Mouse (Mus musculus) small intestine, adult 2 months (tissue): ENCODE data around the gene Ncapg. TPM values are rescaled to one million over a fixed set of nuclear protein-coding genes. Genes with fewer than 3 reads are reported as not detected.

Experiments
- H3K27ac ChIP-seq: fragments of 200-500 bp; 2 replicates; pipeline ENCODE4 v1.5.1; 2012; ENCODE audit warnings: low read depth, low read length, control low read depth, inconsistent platforms; ENCODE audit not compliant: insufficient read depth
- H3K27me3 ChIP-seq: fragments of 200-500 bp; 2 replicates; pipeline ENCODE4 v1.6.1; 2012; ENCODE audit warnings: mild to moderate bottlenecking, moderate library complexity, low read length, inconsistent platforms; ENCODE audit not compliant: control insufficient read depth, insufficient read depth
- H3K36me3 ChIP-seq: fragments of 200-500 bp; 2 replicates; pipeline ENCODE4 v1.6.1; 2012; ENCODE audit warnings: mild to moderate bottlenecking, low read length, control low read depth, inconsistent platforms; ENCODE audit not compliant: control insufficient read depth, insufficient read depth
- H3K4me1 ChIP-seq: fragments of 200-500 bp; 2 replicates; pipeline ENCODE4 v1.6.1; 2012; ENCODE audit warnings: low read length, inconsistent platforms, mixed read lengths; ENCODE audit not compliant: control insufficient read depth, insufficient read depth, insufficient read length
- H3K4me3 ChIP-seq: fragments of 200-500 bp; 2 replicates; pipeline ENCODE4 v1.5.1; 2012; ENCODE audit warnings: low read depth, mild to moderate bottlenecking, control low read depth, inconsistent platforms, low read length, moderate library complexity
- CTCF ChIP-seq: fragments of 200-500 bp; IDR thresholded peaks from 2 replicates; pipeline ENCODE4 v1.5.1; 2012; ENCODE audit warnings: low read depth, mild to moderate bottlenecking, control low read depth, inconsistent platforms, low read length, moderate library complexity, mixed read lengths; ENCODE audit not compliant: insufficient replicate concordance, insufficient read length; ENCODE audit errors: extremely low read depth
- POLR2A ChIP-seq: fragments of 200-500 bp; IDR thresholded peaks from 2 replicates; pipeline ENCODE4 v1.6.1; 2012; ENCODE audit warnings: low read depth, mild to moderate bottlenecking, control low read depth, inconsistent platforms, low read length, moderate library complexity
- WGBS: fragments of 180-500 bp; shearing (Covaris S2); methylation state at CpG from one replicate; pipeline ENCODE4 v1.1.7; 2018; 5-methylcytosine and 5-hydroxymethylcytosine counted together
- polyA plus RNA-seq: library from polyadenylated mRNA; depleted of rRNA; stranded (reverse); fragments of >200 nt; gene quantifications from 2 replicates; pipeline ENCODE4 v1.2.3, GENCODE M21; 2012; rRNA removed

Ncapg gene
- polyA plus RNA-seq = 0.11 and 0.35 TPM in 2 replicates

DNA sequence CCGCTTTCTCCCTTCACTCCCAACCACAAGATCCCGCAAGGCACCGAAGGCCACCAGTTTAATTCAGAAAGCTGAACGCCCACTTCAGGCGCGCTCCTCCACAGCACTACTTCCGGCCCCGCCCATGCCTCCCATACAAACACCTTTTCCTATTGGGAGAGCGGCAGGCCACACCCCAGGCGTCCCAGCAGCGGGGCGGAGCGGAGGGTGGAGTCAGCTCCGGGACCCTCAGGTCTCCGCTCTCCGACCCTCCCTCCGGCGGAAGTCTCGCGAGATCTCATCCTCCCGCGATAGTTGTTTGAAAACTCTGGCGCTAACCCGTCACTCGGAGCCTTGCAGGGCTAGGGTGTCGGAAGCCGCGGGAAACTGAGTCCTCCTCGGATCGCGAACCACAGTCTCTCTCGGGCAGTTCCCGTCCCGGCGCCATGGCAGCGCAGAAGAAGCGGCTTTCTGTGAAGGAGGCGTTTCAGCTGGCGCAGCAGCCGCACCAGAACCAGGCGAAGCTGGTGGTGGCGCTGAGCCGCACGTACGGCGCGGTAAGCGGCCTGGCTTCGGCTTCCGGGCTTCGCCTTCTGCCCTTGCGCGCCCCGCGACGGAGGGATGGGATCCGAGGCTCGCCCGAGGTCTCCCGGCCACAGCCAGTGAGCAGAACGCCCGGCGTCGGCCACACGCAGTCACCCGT is at the start of gene Ncapg:
Gene Ncapg (plus strand): TSS at position 322 of the 682 bp plus-strand sequence.
- no peaks in the 10 kb centered on the region for H3K27me3 ChIP-seq
- no peak for TF ChIP-seq CTCF
- peak; percentile 44; the same call in 1 of the 2 replicates for TF ChIP-seq POLR2A
- H3K27ac ChIP-seq = peak within 1 kb of the TSS; percentile 34; the same call in 1 of the 2 replicates
- peak within 1 kb of the TSS; percentile 89 for H3K4me3 ChIP-seq
- WGBS = under 1% methylated on average over 66 of the region's 66 CpGs
- peaks cover 4% of the 10 kb centered on the region; the same call in 1 of the 2 replicates for H3K4me1 ChIP-seq
- no peaks in the 10 kb centered on the region for H3K36me3 ChIP-seq

DNA sequence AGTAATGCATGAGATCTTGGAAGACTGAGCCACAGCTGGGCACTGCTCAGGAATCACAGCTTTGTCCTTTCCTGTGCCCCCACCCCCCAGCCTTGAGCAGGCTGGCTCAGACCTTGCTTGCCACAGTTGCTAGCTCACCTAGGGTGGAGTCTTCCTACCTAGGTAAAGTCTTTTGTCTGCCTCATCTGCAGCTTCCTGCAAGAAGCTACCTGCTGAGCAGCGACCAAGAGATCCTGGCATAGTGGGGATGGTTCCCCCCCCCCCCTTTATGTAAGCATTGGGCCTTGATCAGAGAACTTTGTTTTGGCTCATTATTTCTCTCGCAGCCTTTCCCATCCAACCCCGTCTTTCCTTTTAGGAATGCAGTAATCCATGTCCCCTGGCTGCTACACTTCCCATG is 48.2 kb upstream of the Ncapg start:
- H3K27me3 ChIP-seq = no peaks in the 10 kb centered on the region
- no peaks in the 10 kb centered on the region for H3K36me3 ChIP-seq
- H3K4me1 ChIP-seq = no peaks in the 10 kb centered on the region
- H3K4me3 ChIP-seq = no peak overlapping the region
- 30% methylated on average over 3 of the region's 3 CpGs for WGBS
- TF ChIP-seq POLR2A = no peak
- TF ChIP-seq CTCF = no peak
- H3K27ac ChIP-seq = no peak overlapping the region

DNA sequence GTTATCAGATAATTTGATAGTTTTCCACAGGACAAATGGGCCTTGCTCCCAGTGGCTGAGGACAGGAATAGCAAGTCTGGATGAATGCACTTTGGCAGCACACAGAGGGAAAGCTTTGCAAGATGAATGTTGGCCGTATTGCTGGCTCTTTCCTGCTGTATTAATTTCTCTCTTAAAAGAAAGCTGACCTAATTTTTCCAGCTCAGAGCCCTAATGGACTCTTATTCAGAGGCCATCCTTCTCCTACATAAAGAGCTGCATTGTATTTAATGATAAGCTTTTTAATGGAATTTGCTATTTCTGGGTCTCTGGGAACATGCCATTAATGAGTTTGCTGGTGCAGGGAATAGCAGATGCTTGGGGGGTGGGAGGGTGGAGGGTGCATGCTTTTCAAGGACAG is 41.9 kb upstream of the Ncapg start:
- Histone ChIP-seq H3K27ac (no peak overlapping the region), H3K4me3 (no peak overlapping the region), H3K36me3 (no peaks in the 10 kb centered on the region), H3K27me3 (no peaks in the 10 kb centered on the region), H3K4me1 (no peaks in the 10 kb centered on the region)
- TF ChIP-seq POLR2A = no peak
- no peak for TF ChIP-seq CTCF
- 70% methylated on average over 1 of the region's 1 CpGs for WGBS

DNA sequence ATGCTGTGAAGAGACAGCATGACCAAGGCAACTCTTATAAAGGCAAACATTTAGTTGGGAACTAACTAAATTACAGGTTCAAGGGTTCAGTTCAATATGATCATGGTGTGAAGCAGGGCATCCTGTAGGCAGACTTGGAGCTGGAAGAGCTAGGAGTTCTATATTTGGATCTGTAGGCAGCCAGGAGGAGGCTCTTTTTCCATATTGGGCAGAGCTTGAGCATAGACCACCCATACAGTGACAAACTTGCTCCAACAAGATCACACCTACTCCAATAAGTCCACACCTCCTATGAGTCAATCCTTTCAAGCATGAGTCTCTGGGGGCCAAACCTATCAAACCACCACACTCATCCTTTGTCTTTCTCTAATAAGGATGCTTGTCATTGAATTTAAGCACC is 40.2 kb upstream of the Ncapg start:
- Histone ChIP-seq H3K27me3 (no peaks in the 10 kb centered on the region), H3K4me3 (no peak overlapping the region)
- TF ChIP-seq CTCF (no peak), POLR2A (no peak)

DNA sequence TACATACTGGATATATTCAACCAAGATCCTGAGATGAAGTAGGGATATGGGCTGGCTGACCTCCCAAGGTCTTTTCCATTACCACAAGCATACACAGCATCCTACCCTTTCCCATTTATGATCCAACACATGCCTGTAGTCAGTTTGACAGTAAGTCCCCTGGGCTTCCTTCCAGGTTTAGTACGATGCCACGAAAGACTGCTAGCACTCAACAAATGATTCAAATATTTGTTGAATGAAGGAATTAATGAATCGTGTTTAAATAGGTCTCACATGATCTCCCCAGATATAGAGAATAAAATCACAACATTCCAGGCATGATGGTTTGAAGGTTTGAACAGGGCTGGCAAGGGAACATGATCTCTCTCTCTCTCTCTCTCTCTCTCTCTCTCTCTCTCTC is 31.3 kb upstream of the Ncapg start:
- Histone ChIP-seq H3K36me3 (no peaks in the 10 kb centered on the region), H3K27ac (no peak overlapping the region), H3K4me3 (no peak overlapping the region), H3K4me1 (peaks cover 5% of the 10 kb centered on the region; the same call in 1 of the 2 replicates), H3K27me3 (peaks cover 8% of the 10 kb centered on the region)
- WGBS = 25% methylated on average over 3 of the region's 3 CpGs
- no peak for TF ChIP-seq POLR2A
- TF ChIP-seq CTCF = no peak

More for the DNA sequence above, 40.2 kb upstream of the Ncapg start:
- no peaks in the 10 kb centered on the region for H3K4me1 ChIP-seq
- H3K27ac ChIP-seq = no peak overlapping the region
- H3K36me3 ChIP-seq = no peaks in the 10 kb centered on the region

DNA sequence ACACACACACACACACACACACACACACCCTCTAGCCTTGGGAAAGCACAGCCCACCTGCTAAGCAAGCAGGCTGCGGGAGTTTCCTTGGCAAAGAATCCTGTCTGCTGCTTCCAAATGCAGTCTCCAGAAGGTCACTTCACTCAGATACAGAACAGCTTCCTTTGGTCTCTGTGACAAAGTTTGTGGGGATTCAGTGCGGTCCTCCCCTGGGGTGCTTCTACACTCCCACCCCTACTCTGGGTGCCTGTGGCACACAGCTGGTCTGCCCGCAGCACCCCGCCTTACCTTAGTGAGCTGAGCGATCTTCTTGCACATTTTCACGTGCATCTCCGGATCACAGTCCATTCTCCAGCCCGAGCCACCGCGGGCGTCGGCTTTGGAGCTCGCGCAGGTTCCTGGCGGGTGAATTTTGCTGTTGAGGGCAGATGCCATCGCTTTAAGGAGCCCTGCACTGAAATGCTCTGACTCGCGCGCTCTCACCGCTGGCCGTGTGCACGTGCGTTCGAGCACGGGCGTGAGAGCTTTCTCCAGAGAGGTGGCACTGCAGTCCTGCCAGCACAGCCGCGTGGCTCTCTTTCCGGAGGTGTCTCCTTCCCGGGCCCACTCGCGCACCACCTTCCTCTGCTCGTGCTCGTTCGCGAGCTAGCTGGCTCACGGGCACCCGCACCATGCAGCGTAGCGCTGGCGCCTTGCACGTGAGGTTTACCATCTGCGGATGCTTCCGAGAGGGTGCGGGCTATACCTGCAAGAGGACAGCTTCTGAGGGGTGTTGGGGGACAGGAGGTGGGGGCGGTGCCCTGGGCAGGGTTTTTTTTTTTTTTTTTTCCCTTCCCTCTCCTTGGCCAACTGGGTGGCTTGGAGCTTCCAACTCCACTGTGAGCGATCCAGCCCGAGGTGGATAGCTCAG is 30.7 kb upstream of the Ncapg start, which contains the start of gene Fam184b:
Gene Fam184b (minus strand): TSS at position 809 of the 909 bp plus-strand sequence.
- TF ChIP-seq CTCF (no peak), POLR2A (no peak)
- Histone ChIP-seq H3K4me1 (peaks cover 5% of the 10 kb centered on the region; the same call in 1 of the 2 replicates), H3K36me3 (no peaks in the 10 kb centered on the region), H3K27ac (no peak within 1 kb of the TSS), H3K27me3 (peaks cover 8% of the 10 kb centered on the region), H3K4me3 (peak within 1 kb of the TSS; percentile 68)
- WGBS = under 1% methylated on average over 48 of the region's 48 CpGs

DNA sequence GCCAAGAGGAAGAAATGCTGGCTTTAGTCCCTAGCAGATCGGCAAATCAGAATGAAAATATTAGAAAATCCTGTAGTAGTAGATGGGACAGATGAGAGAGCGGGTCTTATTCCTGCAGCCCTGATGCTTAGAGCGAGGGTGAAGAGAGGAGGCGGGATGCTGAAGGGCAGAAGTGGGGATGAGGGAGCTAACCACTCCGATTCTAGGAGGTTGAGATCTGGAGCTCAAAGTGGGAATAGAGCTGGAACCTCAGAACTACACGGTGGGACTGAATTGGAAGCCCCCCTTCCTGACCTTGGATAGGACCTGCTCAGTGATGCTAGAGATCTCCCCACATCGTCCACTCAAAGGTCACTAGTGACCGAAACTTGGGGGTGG is 30.0 kb upstream of the Ncapg start:
- Histone ChIP-seq H3K27ac (no peak overlapping the region), H3K36me3 (no peaks in the 10 kb centered on the region), H3K4me1 (peaks cover 5% of the 10 kb centered on the region; the same call in 1 of the 2 replicates), H3K27me3 (peaks cover 8% of the 10 kb centered on the region), H3K4me3 (peak overlapping the region; percentile 68)
- TF ChIP-seq POLR2A (no peak), CTCF (no peak)
- WGBS = 1% methylated on average over 8 of the region's 8 CpGs
